In genomic region chr12:112950040-112950760, GRCm38 (mm10) we compare ENCODE assay signal across 8 mouse cellular contexts. TPM values are rescaled to one million over a fixed set of nuclear protein-coding genes. Genes with fewer than 3 reads are reported as not detected.
DNase-seq lines count a peak whose midpoint lies in the region; ATAC-seq and TF ChIP-seq lines count a peak whose summit lies in the region.

No protein-coding gene starts in this region.

- no peaks in the 10 kb centered on the region for H3K27me3 ChIP-seq in Patski
- no peaks in the 10 kb centered on the region for H3K27me3 ChIP-seq in hindbrain, embryonic 12.5 days

- no peaks in the 10 kb centered on the region for H3K36me3 ChIP-seq in hindbrain, embryonic 12.5 days

- under 1% methylated on average over 58 of the region's 58 CpGs for WGBS in hindbrain, embryonic 12.5 days

- H3K4me1 ChIP-seq in hindbrain, embryonic 12.5 days: peaks cover 22% of the 10 kb centered on the region

- H3K4me2 ChIP-seq in hindbrain, embryonic 12.5 days (replicated peaks): peak overlapping the region; percentile 80

- POLR2A ChIA-PET in Patski (lab: Charles Lee): no interaction called here

- TF ChIP-seq CTCF in Patski (IDR thresholded peaks at IDR 0.05): no peak

- H3K9ac ChIP-seq in hindbrain, embryonic 12.5 days: peak overlapping the region; percentile 86

- in situ Hi-C loops in Patski (cut with MboI; ENCODE audit: low pct_unique_long_range_greater_than_20kb): no loop called here

- H3K4me3 ChIP-seq in hindbrain, embryonic 12.5 days: peak overlapping the region; percentile 59

- H3K27ac ChIP-seq in hindbrain, embryonic 12.5 days: peak overlapping the region; percentile 93

- DNase-seq in Patski (ENCODE audit: low read depth, low spot score): no peak
- DNase-seq in cerebellum, postnatal 10 days: peak; percentile 96 to 97
- DNase-seq in frontal cortex, postnatal 10 days (ENCODE audit: low spot score in 2 of 2): peak; percentile 87 to 92
- DNase-seq in layer of hippocampus, postnatal 25 days (ENCODE audit: extremely low spot score in 1 of 2, low spot score in 1 of 2): peak; percentile 83 to 85
- DNase-seq in lung, postnatal 14 days: peak; percentile 88
- peak; percentile 92 for DNase-seq in retina, embryonic 14.5 days (ENCODE audit: low spot score)
- DNase-seq in thymus, postnatal 36 days: peak; percentile 78 to 85

- no peaks in the 10 kb centered on the region for H3K9me3 ChIP-seq in hindbrain, embryonic 12.5 days (replicated peaks)

- ATAC-seq in Patski: peak; percentile 57
- peak; percentile 89 for ATAC-seq in hindbrain, embryonic 12.5 days (ENCODE audit: low FRiP score)

- CTCF ChIA-PET in Patski (lab: Charles Lee): interaction anchor here (1.3 to 1.7 kb wide), 3 partner anchors 8 to 39 kb away, joined by 3 read pairs; no protein-coding TSS in a partner anchor

RNA-seq across cellular contexts. Expression of gene Nudt14, which starts 8.3 kb away (rescaled TPM):
- polyA plus RNA-seq in Patski (2021): 55.9 TPM
- 51.5 and 65.9 TPM in 2 replicates for polyA plus RNA-seq in hindbrain, embryonic 12.5 days (2016; fragmentation: Nextera tagmentation; extraction: Ambion mirVana)
- 10 to 100 TPM; 10.8 to 11.9 TPM for total RNA-seq in layer of hippocampus, postnatal 25 days (2021)

RNA-seq across cellular contexts. Expression of gene Jag2, which starts 20.6 kb away (rescaled TPM):
- polyA plus RNA-seq in Patski (2021): 8.0 TPM
- polyA plus RNA-seq in hindbrain, embryonic 12.5 days (2016; fragmentation: Nextera tagmentation; extraction: Ambion mirVana): 9.4 and 10.3 TPM in 2 replicates
- total RNA-seq in layer of hippocampus, postnatal 25 days (2021): 10 to 100 TPM; 40.3 to 46.3 TPM

RNA-seq across cellular contexts. Expression of gene Btbd6, which starts 26.1 kb away (rescaled TPM):
- 13.5 TPM for polyA plus RNA-seq in Patski (2021)
- 34.5 and 34.8 TPM in 2 replicates for polyA plus RNA-seq in hindbrain, embryonic 12.5 days (2016; fragmentation: Nextera tagmentation; extraction: Ambion mirVana)
- 10 to 100 TPM; 55.3 to 56.5 TPM for total RNA-seq in layer of hippocampus, postnatal 25 days (2021)

RNA-seq across cellular contexts. Expression of gene Brf1, which starts 50.3 kb away (rescaled TPM):
- polyA plus RNA-seq in Patski (2021): 38.9 TPM
- 72.4 and 75.5 TPM in 2 replicates for polyA plus RNA-seq in hindbrain, embryonic 12.5 days (2016; fragmentation: Nextera tagmentation; extraction: Ambion mirVana)
- total RNA-seq in layer of hippocampus, postnatal 25 days (2021): 10 to 100 TPM; 46.6 to 61.8 TPM
